Mouse (Mus musculus) lung, adult 2 months (tissue): ENCODE data around the gene Derl3.

Experiments used
- CTCF ChIP-seq: fragments of 200-500 bp; IDR thresholded peaks from 2 replicates; pipeline ENCODE4 v1.5.1; 2011; ENCODE audit warnings: mild to moderate bottlenecking, low read length, control low read depth; ENCODE audit not compliant: insufficient read depth
- POLR2A ChIP-seq: fragments of 200-500 bp; IDR thresholded peaks from 2 replicates; pipeline ENCODE4 v1.6.1; 2011; ENCODE audit warnings: low read depth, mild to moderate bottlenecking, control low read depth, low read length, borderline replicate concordance; ENCODE audit errors: extremely low read depth

DNA sequence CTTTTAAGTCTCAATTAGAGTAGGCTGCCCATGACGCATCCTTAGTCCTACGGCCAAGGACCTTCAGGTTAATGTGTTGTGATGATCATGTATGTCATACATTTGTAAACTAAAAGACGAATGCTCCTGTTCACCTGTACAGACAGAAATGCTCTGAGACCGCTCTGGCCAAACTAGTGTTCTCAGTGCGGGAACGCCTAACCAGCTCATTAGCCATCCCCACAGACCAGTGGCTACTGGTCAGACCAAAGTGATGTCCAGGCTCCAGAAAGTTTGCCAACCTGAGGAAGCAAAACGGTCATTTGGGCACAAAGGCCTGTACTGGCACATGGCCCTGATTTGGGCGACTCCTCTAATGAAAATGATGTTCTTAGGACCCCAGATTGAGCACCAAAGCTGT, 8.5 kb upstream of the Derl3 start:
- TF ChIP-seq CTCF (no peak), POLR2A (no peak)
